Comparison of ENCODE assay signal across 17 mouse cellular contexts in genomic region chrX:104017196-104017595, GRCm38 (mm10). TPM values are rescaled to one million over a fixed set of nuclear protein-coding genes. Genes with fewer than 3 reads are reported as not detected.
DNase-seq lines count a peak whose midpoint lies in the region; TF ChIP-seq lines count a peak whose summit lies in the region.
"Had no signal": no experiment of that assay in that cellular context is flagged by ENCODE, and none has a peak within 500 bp of the region (broad histone marks: within the 10 kb centered on the region; RNA-seq: fewer than 3 reads in every experiment).

No protein-coding gene starts in this region.

- no peak for TF ChIP-seq CTCF in lung, adult 2 months (IDR thresholded peaks at IDR 0.05; ENCODE audit: insufficient read depth, low read length)

- H3K4me3 ChIP-seq in lung, adult 2 months (replicated peaks; ENCODE audit: extremely low read depth, low read depth, low read length): no peak overlapping the region
- H3K4me3 ChIP-seq: erythroblast, embryonic 14.5 days; forebrain, embryonic 15.5 days; heart, adult 2 months; heart, embryonic 15.5 days; limb, embryonic 13.5 days; liver, embryonic 15.5 days; neural tube, embryonic 12.5 days had no signal

- DNase-seq in ovary, adult 18-20 months (ENCODE audit: low spot score): peak; percentile 71
- DNase-seq in ovary, postnatal 14 days (ENCODE audit: low spot score): no peak
- DNase-seq in adrenal gland, postnatal 14 days: peak; percentile 59
- peak; percentile 17 for DNase-seq in lung, adult 2 months
- DNase-seq in lung, postnatal 36 days: peak; percentile 37
- no peak for DNase-seq in thymus, postnatal 10 days (ENCODE audit: low spot score in 2 of 2)
- no peak for DNase-seq in embryo, embryonic 11 days
- no peak for DNase-seq in gastrocnemius, postnatal 36 days
- DNase-seq: cerebellum, postnatal 14 days; heart, adult 2 months; kidney, adult 18-20 months had no signal

- intact Hi-C loops in gastrocnemius, postnatal 36 days (cut with DNase I): no loop called here

- H3K4me1 ChIP-seq in lung, adult 2 months (ENCODE audit: control insufficient read depth, insufficient read depth, low read length): no peaks in the 10 kb centered on the region
- H3K4me1 ChIP-seq: forebrain, embryonic 15.5 days; heart, embryonic 15.5 days; limb, embryonic 13.5 days; liver, embryonic 15.5 days; neural tube, embryonic 12.5 days had no signal

- TF ChIP-seq POLR2A in lung, adult 2 months (IDR thresholded peaks at IDR 0.05; ENCODE audit: borderline replicate concordance, extremely low read depth, low read depth, low read length): no peak

- 55% methylated on average over 1 of the region's 1 CpGs for WGBS in lung, adult 2 months

RNA-seq across cellular contexts. Expression of gene Rlim, which starts 36.1 kb away (rescaled TPM):
- 58.3 and 58.8 TPM in 2 replicates for total RNA-seq in adrenal gland, postnatal 14 days (2021)
- 4.1 and 7.3 TPM in 2 replicates for polyA plus RNA-seq in lung, adult 2 months (2012; rRNA removed)
- 10 to 100 TPM; 12.6 to 17.7 TPM for total RNA-seq in gastrocnemius, postnatal 36 days (2021)

Comparison
In these comparisons a context has a peak if more than half of its experiments do, and no peak if none do; other contexts are left out.
1. DNase-seq: peak in ovary, adult 18-20 months (single experiment), adrenal gland, postnatal 14 days (single experiment), lung, adult 2 months (single experiment) and lung, postnatal 36 days (single experiment); none in ovary, postnatal 14 days (single experiment), thymus, postnatal 10 days (0 of 2), embryo, embryonic 11 days (single experiment) and gastrocnemius, postnatal 36 days (0 of 2).